Mouse (Mus musculus): ENCODE data around the gene Mybpc2. TPM values are rescaled to one million over a fixed set of nuclear protein-coding genes. Genes with fewer than 3 reads are reported as not detected.
A peak's percentile ranks its signal among the peaks of the same experiment; 100 is the strongest.

The Mybpc2 gene
- polyA plus RNA-seq, 1 experiment from 2014 or later = 0.27 TPM

DNA sequence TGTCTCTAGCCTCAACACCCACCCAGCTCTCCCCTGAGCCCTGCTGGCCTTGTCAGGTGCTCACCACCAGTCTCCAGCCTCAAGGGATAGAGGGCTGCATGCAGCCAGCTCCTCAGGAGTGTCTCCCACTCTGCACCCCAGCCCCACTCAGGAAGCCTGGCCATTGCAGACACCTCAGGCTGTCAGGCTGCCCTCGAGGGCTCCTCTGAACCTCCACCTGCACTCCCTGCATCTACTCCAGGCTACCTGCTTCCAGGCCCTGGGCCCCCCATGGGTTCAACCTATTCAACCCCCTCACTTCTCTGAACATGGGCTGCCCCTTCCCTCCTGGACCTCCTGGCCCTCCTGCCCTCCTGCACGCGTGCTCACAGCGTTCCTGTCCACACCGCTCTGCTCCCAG lies 33.1 kb downstream of the Mybpc2 start:
- Histone ChIP-seq H3K9ac (no peak overlapping the region; the same call in 1 of the 2 replicates), H3K27me3 (replicated peaks) (no peaks in the 10 kb centered on the region), H3K27ac (no peak overlapping the region), H3K36me3 (peaks cover 32% of the 10 kb centered on the region), H3K4me1 (peaks cover 13% of the 10 kb centered on the region), H3K4me3 (replicated peaks) (no peak overlapping the region), H3K9me3 (no peaks in the 10 kb centered on the region), H3K4me2 (no peak overlapping the region)
- WGBS = 93% methylated on average over 5 of the region's 5 CpGs
- ATAC-seq (ENCODE audit: insufficient read depth, low FRiP score, low read depth) = no peak

DNA sequence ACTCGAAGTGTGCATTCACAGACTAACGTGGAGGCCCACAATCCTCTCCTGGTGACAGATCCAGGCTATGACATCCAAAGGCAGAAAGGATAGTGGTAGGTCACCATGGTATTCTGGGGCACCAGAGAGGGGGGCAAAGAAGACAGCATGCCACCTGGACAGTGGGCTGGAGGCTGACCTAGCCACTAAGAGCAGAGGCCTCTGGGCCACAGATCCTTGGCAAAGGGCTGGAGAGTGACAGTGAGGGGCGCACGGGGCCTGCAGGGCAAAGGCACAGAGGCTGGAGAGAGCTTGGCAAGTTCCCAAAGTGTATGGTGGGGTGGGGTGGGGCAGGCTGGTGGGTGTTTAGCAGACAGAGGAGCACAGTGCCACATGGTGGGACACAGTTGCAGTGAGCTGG lies 34.2 kb downstream of the Mybpc2 start:
- no peak overlapping the region for H3K9ac ChIP-seq
- no peaks in the 10 kb centered on the region for H3K9me3 ChIP-seq
- H3K4me1 ChIP-seq = peaks cover 7% of the 10 kb centered on the region
- H3K36me3 ChIP-seq = peaks cover 32% of the 10 kb centered on the region
- H3K4me2 ChIP-seq = no peak overlapping the region
- H3K27ac ChIP-seq = no peak overlapping the region
- no peaks in the 10 kb centered on the region for H3K27me3 ChIP-seq (replicated peaks)
- no peak for ATAC-seq (ENCODE audit: insufficient read depth, low FRiP score, low read depth)
- H3K4me3 ChIP-seq (replicated peaks) = no peak overlapping the region
- WGBS = 90% methylated on average over 4 of the region's 4 CpGs

DNA sequence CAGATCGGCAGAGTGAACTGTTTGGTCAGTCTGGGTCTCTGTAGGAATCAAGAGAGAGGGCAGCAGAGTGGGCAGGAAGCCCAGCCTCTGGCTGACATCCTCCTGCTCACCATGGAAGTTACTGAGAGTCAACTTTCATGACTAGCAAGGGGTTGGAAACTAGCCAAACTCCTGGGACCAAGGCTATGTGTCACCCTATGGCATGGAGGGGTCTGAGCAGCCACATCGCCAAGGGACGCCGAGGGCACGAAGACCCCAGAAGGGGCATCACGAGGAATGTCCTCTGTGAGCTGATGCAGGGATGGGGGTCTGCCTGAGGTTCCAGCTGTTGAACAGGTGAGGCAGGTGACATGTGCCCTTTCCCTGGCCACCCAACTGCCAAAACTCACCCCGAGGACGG lies 35.9 kb downstream of the Mybpc2 start:
- Histone ChIP-seq H3K9ac (no peak overlapping the region), H3K4me1 (no peaks in the 10 kb centered on the region), H3K9me3 (no peaks in the 10 kb centered on the region), H3K36me3 (peaks cover 32% of the 10 kb centered on the region), H3K4me3 (replicated peaks) (no peak overlapping the region), H3K4me2 (no peak overlapping the region), H3K27me3 (replicated peaks) (no peaks in the 10 kb centered on the region), H3K27ac (no peak overlapping the region)
- ATAC-seq (ENCODE audit: insufficient read depth, low FRiP score, low read depth) = no peak
- 95% methylated on average over 8 of the region's 8 CpGs for WGBS

DNA sequence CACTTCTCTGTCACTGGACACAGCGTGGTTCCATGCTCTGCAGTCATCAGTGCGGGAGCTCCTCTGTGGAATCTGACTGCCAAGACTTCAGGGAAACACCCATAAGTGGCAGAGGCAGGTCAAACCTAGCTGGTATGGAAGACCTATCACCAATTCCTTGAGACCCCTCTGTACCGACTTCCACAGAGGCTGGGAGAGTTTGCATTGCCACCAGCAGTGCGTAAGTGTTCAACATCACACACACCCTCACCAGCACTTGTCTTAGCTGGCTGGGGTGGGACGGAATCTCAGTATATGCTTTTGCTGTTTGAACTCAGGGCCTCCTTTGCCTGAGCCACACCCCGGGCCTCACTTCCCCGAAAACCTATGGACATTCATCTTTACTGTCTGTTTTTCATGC lies 36.5 kb downstream of the Mybpc2 start:
- Histone ChIP-seq H3K36me3 (peaks cover 32% of the 10 kb centered on the region), H3K4me3 (replicated peaks) (no peak overlapping the region), H3K4me1 (no peaks in the 10 kb centered on the region), H3K27ac (no peak overlapping the region), H3K4me2 (no peak overlapping the region), H3K27me3 (replicated peaks) (no peaks in the 10 kb centered on the region), H3K9me3 (no peaks in the 10 kb centered on the region), H3K9ac (no peak overlapping the region)
- WGBS = 88% methylated on average over 7 of the region's 7 CpGs
- ATAC-seq (ENCODE audit: insufficient read depth, low FRiP score, low read depth) = no peak

- peaks cover 28% of the 10 kb centered on the region for H3K36me3 ChIP-seq
- no peak for ATAC-seq (ENCODE audit: insufficient read depth, low FRiP score, low read depth)
- H3K9me3 ChIP-seq = no peaks in the 10 kb centered on the region
- no peak overlapping the region for H3K4me2 ChIP-seq
- H3K9ac ChIP-seq = no peak overlapping the region
- no peak overlapping the region for H3K27ac ChIP-seq
- WGBS = 66% methylated on average over 13 of the region's 13 CpGs
- no peaks in the 10 kb centered on the region for H3K27me3 ChIP-seq (replicated peaks)
- H3K4me3 ChIP-seq (replicated peaks) = no peak overlapping the region
- H3K4me1 ChIP-seq = no peaks in the 10 kb centered on the region
Measured at GRCm38 (mm10) chr7:44486927-44487575, 37.4 kb downstream of the Mybpc2 start.

DNA sequence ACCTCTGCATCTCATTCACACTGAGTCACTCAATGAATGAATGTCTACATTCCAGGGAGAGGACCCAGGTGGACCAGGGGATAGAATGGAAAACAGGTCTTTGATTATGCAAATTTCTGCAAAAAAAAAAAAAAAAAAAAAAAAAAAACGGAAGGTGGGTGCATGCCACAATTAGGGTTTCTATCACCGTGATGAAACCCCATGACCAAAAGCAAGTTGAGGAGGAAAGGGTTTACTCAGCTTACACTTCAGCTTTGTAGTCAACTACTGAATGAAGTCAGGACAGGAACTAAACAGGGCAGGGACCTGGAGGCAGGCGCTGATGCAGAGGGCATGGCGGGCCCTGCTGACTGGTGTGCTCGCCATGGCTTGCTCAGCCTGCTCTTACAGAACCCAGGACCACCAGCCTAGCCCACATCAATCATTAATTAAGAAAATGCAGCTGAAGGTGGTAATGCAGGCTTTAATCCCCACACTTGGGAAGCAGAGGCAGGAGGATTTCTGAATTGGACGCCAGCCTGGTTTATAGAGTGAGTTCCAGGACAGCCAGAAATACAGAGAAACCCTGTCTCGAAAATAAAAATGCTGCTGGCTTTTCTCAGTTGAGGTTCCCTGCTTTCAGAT lies 38.8 kb downstream of the Mybpc2 start:
- H3K4me2 ChIP-seq = no peak overlapping the region
- no peaks in the 10 kb centered on the region for H3K4me1 ChIP-seq
- no peak for ATAC-seq (ENCODE audit: insufficient read depth, low FRiP score, low read depth)
- 74% methylated on average over 7 of the region's 7 CpGs for WGBS
- no peak overlapping the region for H3K4me3 ChIP-seq (replicated peaks)
- H3K27me3 ChIP-seq (replicated peaks) = no peaks in the 10 kb centered on the region
- H3K36me3 ChIP-seq = peaks cover 15% of the 10 kb centered on the region
- no peaks in the 10 kb centered on the region for H3K9me3 ChIP-seq
- no peak overlapping the region for H3K9ac ChIP-seq
- H3K27ac ChIP-seq = no peak overlapping the region

DNA sequence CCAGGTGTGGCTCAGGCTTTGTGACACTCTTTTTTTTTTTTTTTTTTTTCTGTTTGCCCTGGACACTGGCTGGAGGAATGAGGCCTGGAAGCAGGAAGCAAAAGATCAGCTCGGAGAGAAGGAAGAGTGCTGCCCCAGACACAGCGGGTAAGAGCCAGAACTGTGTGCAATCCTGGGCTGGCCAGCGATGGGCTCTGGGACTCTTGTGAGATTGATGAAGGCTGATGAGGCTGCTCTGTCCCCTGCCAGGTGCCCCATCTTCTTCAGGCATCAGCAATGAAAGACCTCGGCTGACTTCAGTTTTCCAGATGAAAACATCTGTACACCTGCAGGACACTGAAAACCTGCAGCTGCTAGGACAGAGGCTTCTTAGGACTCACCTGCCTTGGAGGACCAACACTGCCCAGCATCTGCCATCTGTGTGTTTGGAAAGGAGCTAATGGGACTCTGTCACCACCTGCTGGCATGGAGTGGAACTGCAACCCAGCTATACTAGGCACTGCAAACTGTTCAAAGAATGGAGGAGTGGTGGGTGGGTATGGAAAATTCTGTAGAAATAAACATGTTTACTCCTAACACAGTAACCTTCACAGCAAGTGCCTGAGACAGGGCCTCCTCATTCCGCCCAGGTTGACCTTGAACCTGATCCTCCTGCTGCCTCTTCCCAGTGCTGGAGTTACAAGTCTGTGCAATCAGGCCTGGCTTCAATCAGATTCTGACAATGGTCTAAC lies 39.5 kb downstream of the Mybpc2 start:
- no peak; the same call in 1 of the 2 replicates for ATAC-seq (ENCODE audit: insufficient read depth, low FRiP score, low read depth)
- H3K4me1 ChIP-seq = no peaks in the 10 kb centered on the region
- H3K4me3 ChIP-seq (replicated peaks) = no peak overlapping the region
- no peaks in the 10 kb centered on the region for H3K9me3 ChIP-seq
- no peak overlapping the region for H3K4me2 ChIP-seq
- H3K27ac ChIP-seq = no peak overlapping the region
- H3K9ac ChIP-seq = no peak overlapping the region
- 34% methylated on average over 5 of the region's 5 CpGs for WGBS
- peaks cover 8% of the 10 kb centered on the region; the same call in 1 of the 2 replicates for H3K36me3 ChIP-seq
- H3K27me3 ChIP-seq (replicated peaks) = no peaks in the 10 kb centered on the region

- Histone ChIP-seq H3K27me3 (replicated peaks) (no peaks in the 10 kb centered on the region), H3K9ac (no peak overlapping the region), H3K9me3 (no peaks in the 10 kb centered on the region), H3K4me2 (no peak overlapping the region), H3K4me3 (replicated peaks) (no peak overlapping the region), H3K4me1 (no peaks in the 10 kb centered on the region), H3K36me3 (0 out of 2 replicates have a peak, but pooled peaks cover 6% of the 10 kb centered on the region), H3K27ac (no peak overlapping the region)
- ATAC-seq (ENCODE audit: insufficient read depth, low FRiP score, low read depth) = no peak
- WGBS = 85% methylated on average over 1 of the region's 1 CpGs
Measured at GRCm38 (mm10) chr7:44484109-44484508, 40.3 kb downstream of the Mybpc2 start.

DNA sequence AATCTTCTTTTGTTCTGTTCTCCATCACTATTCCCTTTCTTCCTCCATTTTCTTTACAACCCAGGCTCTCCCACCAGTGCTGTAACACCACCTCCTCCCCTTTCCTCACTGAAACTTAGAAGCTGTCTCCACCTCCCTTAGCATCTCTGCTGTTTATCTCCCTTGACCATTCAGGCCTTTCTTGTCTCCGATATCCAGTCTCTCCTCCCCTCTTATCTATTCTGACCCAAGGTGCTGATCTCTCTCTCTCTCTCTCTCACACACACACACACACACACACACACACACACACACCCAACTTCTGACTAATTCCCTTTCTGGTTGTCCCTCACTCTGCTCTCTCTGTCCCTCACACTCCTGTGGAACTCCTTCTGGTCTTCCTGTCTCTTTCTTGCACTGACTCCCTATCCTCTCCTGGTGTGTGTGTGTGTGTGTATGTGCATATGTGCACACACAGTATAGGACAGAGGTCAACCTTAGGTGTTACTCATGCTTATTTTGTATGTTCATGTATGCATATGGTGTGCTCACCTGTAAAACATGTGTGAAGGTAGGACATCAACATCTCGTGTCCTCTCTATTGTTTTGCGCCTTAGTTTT lies 41.5 kb downstream of the Mybpc2 start:
- H3K9me3 ChIP-seq = no peaks in the 10 kb centered on the region
- no peak overlapping the region for H3K9ac ChIP-seq
- ATAC-seq (ENCODE audit: insufficient read depth, low FRiP score, low read depth) = peak; percentile 81; the same call in 1 of the 2 replicates
- no peak overlapping the region for H3K27ac ChIP-seq
- no peaks in the 10 kb centered on the region for H3K4me1 ChIP-seq
- no peak overlapping the region for H3K4me3 ChIP-seq (replicated peaks)
- WGBS = 58% methylated on average over 3 of the region's 3 CpGs
- no peak overlapping the region for H3K4me2 ChIP-seq
- H3K27me3 ChIP-seq (replicated peaks) = no peaks in the 10 kb centered on the region
- no peaks in the 10 kb centered on the region for H3K36me3 ChIP-seq

- no peak for ATAC-seq (ENCODE audit: insufficient read depth, low FRiP score, low read depth)
- 21% methylated on average over 5 of the region's 5 CpGs for WGBS
- no peak overlapping the region for H3K27ac ChIP-seq
Measured at GRCm38 (mm10) chr7:44475046-44475614, 49.3 kb downstream of the Mybpc2 start.

DNA sequence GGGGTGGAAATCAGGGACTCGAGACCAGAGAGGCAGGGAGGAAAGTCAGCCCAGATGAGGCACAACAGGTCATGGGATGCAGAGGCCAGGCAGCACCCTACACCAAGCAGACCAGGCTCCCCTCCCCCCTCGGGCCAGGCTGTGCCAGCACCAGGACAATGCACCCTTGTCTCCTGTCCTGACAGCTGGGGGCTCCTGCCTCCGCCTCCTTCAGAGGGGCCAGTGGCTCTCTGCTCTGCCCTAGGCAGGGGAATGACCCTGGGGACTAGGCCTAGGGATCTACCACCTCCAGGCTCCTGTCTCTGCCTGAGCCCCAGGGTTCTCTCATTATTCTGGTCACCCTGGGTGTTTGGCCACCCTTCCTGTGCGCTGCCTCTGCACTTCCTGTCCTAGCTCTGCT lies 50.0 kb downstream of the Mybpc2 start:
- Histone ChIP-seq H3K27me3 (replicated peaks) (peaks cover 10% of the 10 kb centered on the region; the same call in 1 of the 2 replicates), H3K9ac (no peak overlapping the region), H3K27ac (peak overlapping the region; percentile 26; the same call in 1 of the 2 replicates), H3K4me3 (replicated peaks) (no peak overlapping the region), H3K4me1 (peaks cover 8% of the 10 kb centered on the region; the same call in 1 of the 2 replicates), H3K4me2 (no peak overlapping the region), H3K9me3 (no peaks in the 10 kb centered on the region), H3K36me3 (no peaks in the 10 kb centered on the region)
- ATAC-seq (ENCODE audit: insufficient read depth, low FRiP score, low read depth) = peak; percentile 50; the same call in 1 of the 2 replicates
- WGBS = 28% methylated on average over 4 of the region's 4 CpGs

More at GRCm38 (mm10) chr7:44475046-44475614, 49.3 kb downstream of the Mybpc2 start:
- Histone ChIP-seq H3K9me3 (no peaks in the 10 kb centered on the region), H3K36me3 (no peaks in the 10 kb centered on the region), H3K4me3 (replicated peaks) (no peak overlapping the region), H3K4me2 (no peak overlapping the region), H3K9ac (no peak overlapping the region), H3K4me1 (peaks cover 8% of the 10 kb centered on the region; the same call in 1 of the 2 replicates), H3K27me3 (replicated peaks) (peaks cover 10% of the 10 kb centered on the region; the same call in 1 of the 2 replicates)
